Mouse (Mus musculus) mouse embryonic stem cell (cell line): ENCODE data around the gene Zmynd10.
"Not testable (repeated sequence)": the region's sequence is repeated elsewhere in the genome, so short reads cannot be mapped to it uniquely, and the experiment has no call there.

Experiments used
- in situ Hi-C, 2 experiments: fragments of 300-500 bp; cut with MboI; formaldehyde crosslinking; loops; 1 replicate in 1 of 2; 3 replicates in 1 of 2; pipeline ENCODE4 v1.14.3; 2019 to 2020; ENCODE audit warnings: low sequenced_read_pairs in 2 of 2, low pct_unique_long_range_greater_than_20kb in 1 of 2, mixed read lengths in 1 of 2; ENCODE audit not compliant: unreplicated experiment in 1 of 2

Zmynd10 gene

GRCm38 (mm10) chr9:107571534-107572326 is 24.6 kb downstream of the Zmynd10 start:
- in situ Hi-C loops, result no loop called here

GRCm38 (mm10) chr9:107572327-107572662 is 25.2 kb downstream of the Zmynd10 start:
- in situ Hi-C loops, result no loop called here

GRCm38 (mm10) chr9:107573774-107574173 is 26.7 kb downstream of the Zmynd10 start:
- in situ Hi-C loops, result not testable (repeated sequence)

GRCm38 (mm10) chr9:107575579-107576356 is 28.7 kb downstream of the Zmynd10 start:
- in situ Hi-C loops, result no loop called here

- in situ Hi-C loops, result no loop called here
These were observed 29.4 kb downstream of the Zmynd10 start, which contains the start of gene Hyal1 for GRCm38 (mm10) chr9:107576357-107577107. Hyal1 (plus strand) TSS chr9:107576927.

GRCm38 (mm10) chr9:107577871-107578270 is 30.8 kb downstream of the Zmynd10 start:
- in situ Hi-C loops, result no loop called here

GRCm38 (mm10) chr9:107578587-107578986 is 31.5 kb downstream of the Zmynd10 start, which contains the start of gene Naa80:
Naa80 (plus strand) TSS chr9:107578887.
- in situ Hi-C loops, result no loop called here

GRCm38 (mm10) chr9:107579023-107579900 is 32.2 kb downstream of the Zmynd10 start:
- in situ Hi-C loops, result no loop called here

GRCm38 (mm10) chr9:107580501-107581317 is 33.6 kb downstream of the Zmynd10 start, which contains the start of gene Hyal3:
Hyal3 (plus strand) TSS chr9:107580818.
- in situ Hi-C loops, result no loop called here

GRCm38 (mm10) chr9:107581584-107581983 is 34.5 kb downstream of the Zmynd10 start:
- in situ Hi-C loops, result no loop called here

GRCm38 (mm10) chr9:107582509-107583062 is 35.5 kb downstream of the Zmynd10 start:
- in situ Hi-C loops, result no loop called here

GRCm38 (mm10) chr9:107583174-107583573 is 36.1 kb downstream of the Zmynd10 start:
- in situ Hi-C loops, result no loop called here

- in situ Hi-C loops, result no loop called here
These were observed 39.4 kb downstream of the Zmynd10 start for GRCm38 (mm10) chr9:107586504-107586903.

GRCm38 (mm10) chr9:107586974-107587832 is 40.1 kb downstream of the Zmynd10 start, which contains the start of gene Ifrd2:
Ifrd2 (plus strand) TSS chr9:107587642.
- in situ Hi-C loops, result no loop called here

- in situ Hi-C loops, result no loop called here
These were observed 40.9 kb downstream of the Zmynd10 start for GRCm38 (mm10) chr9:107587833-107588639.
